Comparison of ENCODE assay signal across 14 mouse cellular contexts in the genomic region with DNA sequence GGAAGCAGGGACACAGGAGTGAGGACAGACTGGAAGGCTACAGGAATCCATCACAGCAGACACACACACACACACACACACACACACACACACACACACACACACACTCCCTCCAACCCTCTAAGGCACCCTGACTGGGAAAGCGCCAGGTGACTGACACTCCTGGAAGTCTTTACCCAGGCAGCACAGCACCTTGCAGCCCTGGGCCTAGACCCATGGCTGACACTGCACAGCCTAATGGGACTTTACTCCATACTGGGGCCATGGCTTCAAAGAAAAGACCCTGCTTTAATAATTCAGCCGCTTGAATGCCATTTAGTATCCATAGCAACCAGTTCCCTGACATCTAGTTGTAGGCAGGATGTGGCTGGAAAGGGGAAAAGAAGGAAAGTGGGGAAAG. TPM values are rescaled to one million over a fixed set of nuclear protein-coding genes. Genes with fewer than 3 reads are reported as not detected.
DNase-seq lines count a peak whose midpoint lies in the region; ATAC-seq lines count a peak whose summit lies in the region.
"Had no signal": no experiment of that assay in that cellular context is flagged by ENCODE, and none has a peak within 500 bp of the region (broad histone marks: within the 10 kb centered on the region; RNA-seq: fewer than 3 reads in every experiment).

No protein-coding gene starts in this region.

- peaks cover 5% of the 10 kb centered on the region; the same call in 1 of the 2 replicates for H3K4me1 ChIP-seq in neural tube, embryonic 11.5 days (ENCODE audit: control insufficient read depth, insufficient read depth, low read length)
- H3K4me1 ChIP-seq in hindbrain, embryonic 11.5 days (replicated peaks; ENCODE audit: control insufficient read depth, insufficient read depth, low read length): peaks cover 4% of the 10 kb centered on the region
- peaks cover 36% of the 10 kb centered on the region for H3K4me1 ChIP-seq in midbrain, embryonic 14.5 days (ENCODE audit: control insufficient read depth, insufficient read depth, low read length)

- peaks cover 9% of the 10 kb centered on the region for H3K27me3 ChIP-seq in neural tube, embryonic 11.5 days (ENCODE audit: control insufficient read depth, insufficient read depth, low read length)
- H3K27me3 ChIP-seq in hindbrain, embryonic 11.5 days (ENCODE audit: control insufficient read depth, insufficient read depth, low read length): peaks cover 11% of the 10 kb centered on the region
- H3K27me3 ChIP-seq in midbrain, embryonic 14.5 days (ENCODE audit: control insufficient read depth, insufficient read depth, low read length): peaks cover 17% of the 10 kb centered on the region

- no peak overlapping the region for H3K4me3 ChIP-seq in neural tube, embryonic 11.5 days (ENCODE audit: low read depth, low read length)
- H3K4me3 ChIP-seq in hindbrain, embryonic 11.5 days (ENCODE audit: low read depth, low read length): no peak overlapping the region
- H3K4me3 ChIP-seq in midbrain, embryonic 14.5 days (replicated peaks; ENCODE audit: low read depth, low read length): no peak overlapping the region
- H3K4me3 ChIP-seq: embryonic facial prominence, embryonic 13.5 days; limb, embryonic 15.5 days; lung, embryonic 15.5 days had no signal

- ATAC-seq in neural tube, embryonic 11.5 days (ENCODE audit: insufficient read depth, low FRiP score, low TSS enrichment): peak; percentile 64
- ATAC-seq in hindbrain, embryonic 11.5 days (ENCODE audit: low FRiP score): peak; percentile 69
- ATAC-seq in midbrain, embryonic 14.5 days (ENCODE audit: low FRiP score, low TSS enrichment): peak; percentile 75

- no peak overlapping the region for H3K9ac ChIP-seq in neural tube, embryonic 11.5 days (ENCODE audit: low read length)
- no peak overlapping the region for H3K9ac ChIP-seq in hindbrain, embryonic 11.5 days (ENCODE audit: low read depth, low read length)
- no peak overlapping the region for H3K9ac ChIP-seq in midbrain, embryonic 14.5 days (replicated peaks; ENCODE audit: low read length)
- H3K9ac ChIP-seq: embryonic facial prominence, embryonic 13.5 days; limb, embryonic 15.5 days; lung, embryonic 15.5 days had no signal

- WGBS in neural tube, embryonic 11.5 days: 51% methylated on average over 2 of the region's 2 CpGs
- WGBS in hindbrain, embryonic 11.5 days: 54% methylated on average over 2 of the region's 2 CpGs
- WGBS in midbrain, embryonic 14.5 days: 6% methylated on average over 2 of the region's 2 CpGs

- no peaks in the 10 kb centered on the region for H3K9me3 ChIP-seq in neural tube, embryonic 11.5 days (ENCODE audit: control insufficient read depth, low read length)
- no peaks in the 10 kb centered on the region for H3K9me3 ChIP-seq in hindbrain, embryonic 11.5 days (ENCODE audit: control insufficient read depth, low read length)
- H3K9me3 ChIP-seq in midbrain, embryonic 14.5 days (ENCODE audit: control insufficient read depth, low read length): no peaks in the 10 kb centered on the region
- H3K9me3 ChIP-seq: embryonic facial prominence, embryonic 13.5 days; limb, embryonic 15.5 days; lung, embryonic 15.5 days had no signal

- H3K4me2 ChIP-seq in neural tube, embryonic 11.5 days (ENCODE audit: low read depth): no peak overlapping the region
- H3K4me2 ChIP-seq in hindbrain, embryonic 11.5 days (replicated peaks; ENCODE audit: low read depth, low read length): no peak overlapping the region
- H3K4me2 ChIP-seq in midbrain, embryonic 14.5 days (ENCODE audit: low read length): 0 out of 2 replicates have a peak overlapping the region, but pooled peaks have one; percentile 5
- H3K4me2 ChIP-seq: embryonic facial prominence, embryonic 13.5 days; limb, embryonic 15.5 days; lung, embryonic 15.5 days had no signal

- no peak overlapping the region for H3K27ac ChIP-seq in neural tube, embryonic 11.5 days (ENCODE audit: low read depth, low read length)
- H3K27ac ChIP-seq in hindbrain, embryonic 11.5 days (ENCODE audit: low read depth, low read length): no peak overlapping the region
- H3K27ac ChIP-seq in midbrain, embryonic 14.5 days (replicated peaks; ENCODE audit: low read depth, low read length): peak overlapping the region; percentile 27
- H3K27ac ChIP-seq: embryonic facial prominence, embryonic 13.5 days; limb, embryonic 15.5 days; lung, embryonic 15.5 days had no signal

- peak; percentile 18 for DNase-seq in neural tube, embryonic 11.5 days (ENCODE audit: low spot score)
- DNase-seq in neural tube, embryonic 10.5 days (ENCODE audit: extremely low spot score, low spot score): no peak
- peak; percentile 50 for DNase-seq in hindbrain, embryonic 11.5 days (ENCODE audit: low spot score)
- DNase-seq in midbrain, embryonic 14.5 days: peak; percentile 82
- no peak for DNase-seq in gastrocnemius, postnatal 10 days
- DNase-seq in ovary, adult 18-20 months (ENCODE audit: low spot score): no peak
- no peak for DNase-seq in thymus, postnatal 4 days
- no peak for DNase-seq in ovary, postnatal 36 days (ENCODE audit: low spot score)
- DNase-seq: cerebellum, adult 11-12 months; kidney, postnatal 36 days; thymus, adult 18-20 months had no signal

- no peaks in the 10 kb centered on the region for H3K36me3 ChIP-seq in neural tube, embryonic 11.5 days (ENCODE audit: control insufficient read depth, insufficient read depth, low read length)
- no peaks in the 10 kb centered on the region for H3K36me3 ChIP-seq in hindbrain, embryonic 11.5 days (ENCODE audit: control insufficient read depth, insufficient read depth, low read length)
- H3K36me3 ChIP-seq in midbrain, embryonic 14.5 days (ENCODE audit: control insufficient read depth, insufficient read depth, low read length): no peaks in the 10 kb centered on the region
- H3K36me3 ChIP-seq: embryonic facial prominence, embryonic 13.5 days; limb, embryonic 15.5 days; lung, embryonic 15.5 days had no signal

RNA-seq across cellular contexts. Expression of a gene that starts 2.3 kb away (rescaled TPM):
- 2.5 and 2.8 TPM in 2 replicates for polyA plus RNA-seq in neural tube, embryonic 11.5 days (2014; fragmentation: Nextera tagmentation; extraction: Ambion mirVana)
- polyA plus RNA-seq in hindbrain, embryonic 11.5 days (2014; fragmentation: Nextera tagmentation; extraction: Ambion mirVana): 2.0 and 3.9 TPM in 2 replicates
- 16.8 and 19.2 TPM in 2 replicates for polyA plus RNA-seq in midbrain, embryonic 14.5 days (2014; fragmentation: Nextera tagmentation; extraction: Ambion mirVana)
- under 1 TPM; 0.26 to 0.52 TPM for total RNA-seq in gastrocnemius, postnatal 10 days (2021)

Comparison
In these comparisons a context has a peak if more than half of its experiments do, and no peak if none do; other contexts are left out.
1. DNase-seq: peak in neural tube, embryonic 11.5 days (single experiment), hindbrain, embryonic 11.5 days (single experiment) and midbrain, embryonic 14.5 days (single experiment); none in neural tube, embryonic 10.5 days (single experiment), gastrocnemius, postnatal 10 days (single experiment), ovary, adult 18-20 months (single experiment), thymus, postnatal 4 days (single experiment) and ovary, postnatal 36 days (single experiment).
2. Peak in every context shown above with its lines, with median percentiles within 50 percentile points of each other: ATAC-seq.